Mouse (Mus musculus) retina, embryonic 14.5 days (tissue): ENCODE data around the gene Psme4.
A peak's percentile ranks its signal among the peaks of the same experiment; 100 is the strongest.

Experiments
- DNase-seq: peaks from one replicate; pipeline ENCODE4 v3.0.0-alpha.2; 2015; ENCODE audit warnings: low spot score

Gene Psme4

GRCm38 (mm10) chr11:30786230-30786983 is 14.9 kb downstream of the Psme4 start:
- no peak for DNase-seq

- DNase-seq: no peak
These were observed 21.2 kb downstream of the Psme4 start for GRCm38 (mm10) chr11:30792680-30793079.

- DNase-seq: no peak
These were observed 22.2 kb downstream of the Psme4 start for GRCm38 (mm10) chr11:30793753-30794152.

GRCm38 (mm10) chr11:30797236-30797635 is 25.7 kb downstream of the Psme4 start:
- no peak for DNase-seq

GRCm38 (mm10) chr11:30799496-30799895 is 28.0 kb downstream of the Psme4 start:
- DNase-seq: peak; percentile 57

GRCm38 (mm10) chr11:30800091-30800490 is 28.6 kb downstream of the Psme4 start:
- no peak for DNase-seq

- no peak for DNase-seq
These were observed 30.9 kb downstream of the Psme4 start for GRCm38 (mm10) chr11:30802421-30802820.

GRCm38 (mm10) chr11:30821116-30821515 is 49.6 kb downstream of the Psme4 start:
- DNase-seq: no peak

GRCm38 (mm10) chr11:30838793-30839192 is 67.3 kb downstream of the Psme4 start:
- DNase-seq: no peak

- DNase-seq: no peak
These were observed 72.8 kb downstream of the Psme4 start for GRCm38 (mm10) chr11:30844355-30844754.

- DNase-seq: no peak
These were observed 100.9 kb downstream of the Psme4 start for GRCm38 (mm10) chr11:30872425-30872824.

GRCm38 (mm10) chr11:30885171-30885871 is 113.8 kb downstream of the Psme4 start, which contains the start of the genes Gpr75 and Asb3:
Gene Gpr75, plus strand, starts transcription at chr11:30885358.
Gene Asb3, plus strand, starts transcription at chr11:30885416.
- peak; percentile 68 for DNase-seq

- DNase-seq: no peak
These were observed 116.6 kb downstream of the Psme4 start for GRCm38 (mm10) chr11:30888153-30888552.

GRCm38 (mm10) chr11:30896201-30896600 is 124.7 kb downstream of the Psme4 start:
- no peak for DNase-seq

GRCm38 (mm10) chr11:30899312-30899711 is 127.8 kb downstream of the Psme4 start:
- DNase-seq: no peak

- DNase-seq: no peak
These were observed 140.8 kb downstream of the Psme4 start for GRCm38 (mm10) chr11:30912311-30912710.

GRCm38 (mm10) chr11:30920641-30921040 is 149.1 kb downstream of the Psme4 start:
- no peak for DNase-seq

GRCm38 (mm10) chr11:30923283-30923682 is 151.8 kb downstream of the Psme4 start:
- DNase-seq: no peak

- DNase-seq: no peak
These were observed 156.6 kb downstream of the Psme4 start for GRCm38 (mm10) chr11:30928079-30928478.

- DNase-seq: no peak
These were observed 157.0 kb downstream of the Psme4 start for GRCm38 (mm10) chr11:30928498-30928897.
